Mouse (Mus musculus): ENCODE measurements around the gene Hps1. TPM values are rescaled to one million over a fixed set of nuclear protein-coding genes. Genes with fewer than 3 reads are reported as not detected.

Hps1 gene
- polyA plus RNA-seq, 1 experiment from 2014 or later: 5.6 TPM

- H3K4me2 ChIP-seq (ENCODE audit: low read length): no peak overlapping the region
- H3K4me3 ChIP-seq (ENCODE audit: control insufficient read depth in 1 of 2, insufficient read depth in 1 of 2, low read depth in 1 of 2, low read length in 2 of 2): no peak overlapping the region
- H3K4me1 ChIP-seq (ENCODE audit: control insufficient read depth in 2 of 2, insufficient read depth in 2 of 2, low read length in 2 of 2): peaks cover 14 to 22% of the 10 kb centered on the region in 2 experiments
- 11% methylated on average over 4 of the region's 4 CpGs for WGBS
- H3K27me3 ChIP-seq (ENCODE audit: control insufficient read depth, insufficient read depth, low read length): no peaks in the 10 kb centered on the region; the same call in 1 of the 2 replicates
- H3K9me3 ChIP-seq (ENCODE audit: control insufficient read depth, low read length): no peaks in the 10 kb centered on the region
- no peak overlapping the region for H3K9ac ChIP-seq (ENCODE audit: low read length)
- no peaks in the 10 kb centered on the region for H3K36me3 ChIP-seq (ENCODE audit: control insufficient read depth, insufficient read depth, low read length)
- ATAC-seq (ENCODE audit: insufficient number of reproducible peaks, insufficient read depth, low FRiP score, low read depth): peak; percentile 55
- H3K27ac ChIP-seq (replicated peaks in 1 of 2; ENCODE audit: control insufficient read depth in 1 of 2, insufficient read depth in 1 of 2, low read depth in 2 of 2, low read length in 2 of 2): no peak overlapping the region
Observed at GRCm38 (mm10) chr19:42744162-42744586, 35.6 kb downstream of the Hps1 start.

- no peak overlapping the region for H3K4me3 ChIP-seq (ENCODE audit: control insufficient read depth in 1 of 2, insufficient read depth in 1 of 2, low read depth in 1 of 2, low read length in 2 of 2)
- peaks cover 14 to 22% of the 10 kb centered on the region in 2 experiments for H3K4me1 ChIP-seq (ENCODE audit: control insufficient read depth in 2 of 2, insufficient read depth in 2 of 2, low read length in 2 of 2)
- 71% methylated on average over 16 of the region's 16 CpGs for WGBS
- no peak for ATAC-seq (ENCODE audit: insufficient number of reproducible peaks, insufficient read depth, low FRiP score, low read depth)
- no peaks in the 10 kb centered on the region for H3K9me3 ChIP-seq (ENCODE audit: control insufficient read depth, low read length)
- no peak overlapping the region for H3K9ac ChIP-seq (ENCODE audit: low read length)
- no peak overlapping the region for H3K4me2 ChIP-seq (ENCODE audit: low read length)
- H3K36me3 ChIP-seq (ENCODE audit: control insufficient read depth, insufficient read depth, low read length): no peaks in the 10 kb centered on the region
- H3K27me3 ChIP-seq (ENCODE audit: control insufficient read depth, insufficient read depth, low read length): no peaks in the 10 kb centered on the region; the same call in 1 of the 2 replicates
- H3K27ac ChIP-seq (replicated peaks in 1 of 2; ENCODE audit: control insufficient read depth in 1 of 2, insufficient read depth in 1 of 2, low read depth in 2 of 2, low read length in 2 of 2): no peak overlapping the region
Observed at GRCm38 (mm10) chr19:42743261-42743660, 36.5 kb downstream of the Hps1 start.

- Histone ChIP-seq H3K4me3 (ENCODE audit: control insufficient read depth in 1 of 2, insufficient read depth in 1 of 2, low read depth in 1 of 2, low read length in 2 of 2) (no peak overlapping the region), H3K27me3 (ENCODE audit: control insufficient read depth, insufficient read depth, low read length) (no peaks in the 10 kb centered on the region; the same call in 1 of the 2 replicates), H3K9me3 (ENCODE audit: control insufficient read depth, low read length) (no peaks in the 10 kb centered on the region), H3K36me3 (ENCODE audit: control insufficient read depth, insufficient read depth, low read length) (no peaks in the 10 kb centered on the region), H3K4me2 (ENCODE audit: low read length) (peak overlapping the region; percentile 33), H3K9ac (ENCODE audit: low read length) (no peak overlapping the region), H3K4me1 (ENCODE audit: control insufficient read depth in 2 of 2, insufficient read depth in 2 of 2, low read length in 2 of 2) (peaks cover 14 to 22% of the 10 kb centered on the region in 2 experiments), H3K27ac (replicated peaks in 1 of 2; ENCODE audit: control insufficient read depth in 1 of 2, insufficient read depth in 1 of 2, low read depth in 2 of 2, low read length in 2 of 2) (no peak overlapping the region)
- no peak for ATAC-seq (ENCODE audit: insufficient number of reproducible peaks, insufficient read depth, low FRiP score, low read depth)
- 26% methylated on average over 14 of the region's 14 CpGs for WGBS
Observed at GRCm38 (mm10) chr19:42741884-42742283, 37.9 kb downstream of the Hps1 start.

- H3K4me1 ChIP-seq (ENCODE audit: control insufficient read depth in 2 of 2, insufficient read depth in 2 of 2, low read length in 2 of 2): peaks cover 14 to 20% of the 10 kb centered on the region in 2 experiments
- H3K4me2 ChIP-seq (ENCODE audit: low read length): no peak overlapping the region
- H3K36me3 ChIP-seq (ENCODE audit: control insufficient read depth, insufficient read depth, low read length): no peaks in the 10 kb centered on the region
- H3K9me3 ChIP-seq (ENCODE audit: control insufficient read depth, low read length): no peaks in the 10 kb centered on the region
- no peak for ATAC-seq (ENCODE audit: insufficient number of reproducible peaks, insufficient read depth, low FRiP score, low read depth)
- no peak overlapping the region for H3K4me3 ChIP-seq (ENCODE audit: control insufficient read depth in 1 of 2, insufficient read depth in 1 of 2, low read depth in 1 of 2, low read length in 2 of 2)
- H3K27ac ChIP-seq (replicated peaks in 1 of 2; ENCODE audit: control insufficient read depth in 1 of 2, insufficient read depth in 1 of 2, low read depth in 2 of 2, low read length in 2 of 2): no peak overlapping the region
- H3K9ac ChIP-seq (ENCODE audit: low read length): no peak overlapping the region
- H3K27me3 ChIP-seq (ENCODE audit: control insufficient read depth, insufficient read depth, low read length): no peaks in the 10 kb centered on the region; the same call in 1 of the 2 replicates
- WGBS: 88% methylated on average over 8 of the region's 8 CpGs
Observed at GRCm38 (mm10) chr19:42740163-42740899, 39.4 kb downstream of the Hps1 start.

GRCm38 (mm10) chr19:42739734-42740133, 40.0 kb downstream of the Hps1 start:
- peaks cover 14 to 20% of the 10 kb centered on the region in 2 experiments for H3K4me1 ChIP-seq (ENCODE audit: control insufficient read depth in 2 of 2, insufficient read depth in 2 of 2, low read length in 2 of 2)
- no peak overlapping the region for H3K9ac ChIP-seq (ENCODE audit: low read length)
- no peak overlapping the region for H3K27ac ChIP-seq (replicated peaks in 1 of 2; ENCODE audit: control insufficient read depth in 1 of 2, insufficient read depth in 1 of 2, low read depth in 2 of 2, low read length in 2 of 2)
- no peaks in the 10 kb centered on the region for H3K9me3 ChIP-seq (ENCODE audit: control insufficient read depth, low read length)
- H3K4me2 ChIP-seq (ENCODE audit: low read length): no peak overlapping the region
- ATAC-seq (ENCODE audit: insufficient number of reproducible peaks, insufficient read depth, low FRiP score, low read depth): no peak
- WGBS: 82% methylated on average over 6 of the region's 6 CpGs
- no peaks in the 10 kb centered on the region; the same call in 1 of the 2 replicates for H3K27me3 ChIP-seq (ENCODE audit: control insufficient read depth, insufficient read depth, low read length)
- H3K36me3 ChIP-seq (ENCODE audit: control insufficient read depth, insufficient read depth, low read length): no peaks in the 10 kb centered on the region
- no peak overlapping the region for H3K4me3 ChIP-seq (ENCODE audit: control insufficient read depth in 1 of 2, insufficient read depth in 1 of 2, low read depth in 1 of 2, low read length in 2 of 2)

GRCm38 (mm10) chr19:42737753-42738152, 42.0 kb downstream of the Hps1 start:
- Histone ChIP-seq H3K4me1 (ENCODE audit: control insufficient read depth in 2 of 2, insufficient read depth in 2 of 2, low read length in 2 of 2) (peaks cover 14% of the 10 kb centered on the region in 2 experiments), H3K27me3 (ENCODE audit: control insufficient read depth, insufficient read depth, low read length) (no peaks in the 10 kb centered on the region; the same call in 1 of the 2 replicates), H3K36me3 (ENCODE audit: control insufficient read depth, insufficient read depth, low read length) (no peaks in the 10 kb centered on the region), H3K27ac (replicated peaks in 1 of 2; ENCODE audit: control insufficient read depth in 1 of 2, insufficient read depth in 1 of 2, low read depth in 2 of 2, low read length in 2 of 2) (no peak overlapping the region), H3K9me3 (ENCODE audit: control insufficient read depth, low read length) (no peaks in the 10 kb centered on the region), H3K4me2 (ENCODE audit: low read length) (no peak overlapping the region), H3K9ac (ENCODE audit: low read length) (no peak overlapping the region), H3K4me3 (ENCODE audit: control insufficient read depth in 1 of 2, insufficient read depth in 1 of 2, low read depth in 1 of 2, low read length in 2 of 2) (no peak overlapping the region)
- ATAC-seq (ENCODE audit: insufficient number of reproducible peaks, insufficient read depth, low FRiP score, low read depth): no peak
- WGBS: 66% methylated on average over 9 of the region's 9 CpGs

GRCm38 (mm10) chr19:42734982-42735381, 44.8 kb downstream of the Hps1 start:
- ATAC-seq (ENCODE audit: insufficient number of reproducible peaks, insufficient read depth, low FRiP score, low read depth): no peak
- H3K4me1 ChIP-seq (ENCODE audit: control insufficient read depth in 2 of 2, insufficient read depth in 2 of 2, low read length in 2 of 2): no peaks in the 10 kb centered on the region; a peak in 1 of 4 replicates
- H3K27ac ChIP-seq (replicated peaks in 1 of 2; ENCODE audit: control insufficient read depth in 1 of 2, insufficient read depth in 1 of 2, low read depth in 2 of 2, low read length in 2 of 2): no peak overlapping the region
- no peak overlapping the region for H3K4me3 ChIP-seq (ENCODE audit: control insufficient read depth in 1 of 2, insufficient read depth in 1 of 2, low read depth in 1 of 2, low read length in 2 of 2)
- no peaks in the 10 kb centered on the region for H3K9me3 ChIP-seq (ENCODE audit: control insufficient read depth, low read length)
- H3K36me3 ChIP-seq (ENCODE audit: control insufficient read depth, insufficient read depth, low read length): no peaks in the 10 kb centered on the region
- H3K27me3 ChIP-seq (ENCODE audit: control insufficient read depth, insufficient read depth, low read length): no peaks in the 10 kb centered on the region
- H3K9ac ChIP-seq (ENCODE audit: low read length): no peak overlapping the region
- 71% methylated on average over 5 of the region's 5 CpGs for WGBS
- no peak overlapping the region for H3K4me2 ChIP-seq (ENCODE audit: low read length)

All from heart, embryonic 14.5 days (tissue).